Mouse (Mus musculus) B cell, adult 2 months (primary cell): Measurements from ENCODE around the gene Grin3b.
A peak's percentile ranks its signal among the peaks of the same experiment; 100 is the strongest.

Experiments
- DNase-seq, 2 experiments: peaks; one replicate each; pipeline ENCODE4 v3.0.0; 2022

Gene Grin3b

GRCm38 (mm10) chr10:79970415-79971182 lies at the start of gene Grin3b:
Gene Grin3b, plus strand, starts transcription at chr10:79970715.
- no peak for DNase-seq

- DNase-seq: peak in 1 of 2 experiments; percentile 27
Observed at GRCm38 (mm10) chr10:79920958-79921535, 49.5 kb upstream of the Grin3b start, which contains the start of gene R3hdm4. Gene R3hdm4, minus strand, starts transcription at chr10:79921208.

- DNase-seq: no peak
Observed at GRCm38 (mm10) chr10:79921572-79921971, 48.9 kb upstream of the Grin3b start.

GRCm38 (mm10) chr10:79924998-79925784 lies 45.3 kb upstream of the Grin3b start:
- DNase-seq: peak; percentile 97

- DNase-seq: peak; percentile 51 to 61
Observed at GRCm38 (mm10) chr10:79925785-79926490, 44.6 kb upstream of the Grin3b start.

- peak; percentile 90 to 91 for DNase-seq
Observed at GRCm38 (mm10) chr10:79926491-79927323, 43.8 kb upstream of the Grin3b start, which contains the start of gene Arid3a. Gene Arid3a, plus strand, starts transcription at chr10:79927043.

- DNase-seq: peak; percentile 61 to 68
Observed at GRCm38 (mm10) chr10:79927324-79928029, 43.0 kb upstream of the Grin3b start.

GRCm38 (mm10) chr10:79928030-79928694 lies 42.4 kb upstream of the Grin3b start:
- DNase-seq: peak; percentile 52 to 56

- no peak for DNase-seq
Observed at GRCm38 (mm10) chr10:79928907-79929701, 41.4 kb upstream of the Grin3b start.

- DNase-seq: no peak
Observed at GRCm38 (mm10) chr10:79929967-79930825, 40.3 kb upstream of the Grin3b start.

GRCm38 (mm10) chr10:79930826-79931186 lies 39.7 kb upstream of the Grin3b start:
- no peak for DNase-seq

- no peak for DNase-seq
Observed at GRCm38 (mm10) chr10:79931797-79932196, 38.7 kb upstream of the Grin3b start.

- DNase-seq: no peak
Observed at GRCm38 (mm10) chr10:79932736-79933135, 37.8 kb upstream of the Grin3b start.

GRCm38 (mm10) chr10:79933145-79933679 lies 37.3 kb upstream of the Grin3b start:
- no peak for DNase-seq

- DNase-seq: no peak
Observed at GRCm38 (mm10) chr10:79933861-79934260, 36.7 kb upstream of the Grin3b start.

GRCm38 (mm10) chr10:79934272-79934721 lies 36.2 kb upstream of the Grin3b start:
- DNase-seq: no peak

GRCm38 (mm10) chr10:79934794-79935569 lies 35.5 kb upstream of the Grin3b start:
- no peak for DNase-seq
